8 mouse cellular contexts compared by ENCODE assay signal in the genomic region with DNA sequence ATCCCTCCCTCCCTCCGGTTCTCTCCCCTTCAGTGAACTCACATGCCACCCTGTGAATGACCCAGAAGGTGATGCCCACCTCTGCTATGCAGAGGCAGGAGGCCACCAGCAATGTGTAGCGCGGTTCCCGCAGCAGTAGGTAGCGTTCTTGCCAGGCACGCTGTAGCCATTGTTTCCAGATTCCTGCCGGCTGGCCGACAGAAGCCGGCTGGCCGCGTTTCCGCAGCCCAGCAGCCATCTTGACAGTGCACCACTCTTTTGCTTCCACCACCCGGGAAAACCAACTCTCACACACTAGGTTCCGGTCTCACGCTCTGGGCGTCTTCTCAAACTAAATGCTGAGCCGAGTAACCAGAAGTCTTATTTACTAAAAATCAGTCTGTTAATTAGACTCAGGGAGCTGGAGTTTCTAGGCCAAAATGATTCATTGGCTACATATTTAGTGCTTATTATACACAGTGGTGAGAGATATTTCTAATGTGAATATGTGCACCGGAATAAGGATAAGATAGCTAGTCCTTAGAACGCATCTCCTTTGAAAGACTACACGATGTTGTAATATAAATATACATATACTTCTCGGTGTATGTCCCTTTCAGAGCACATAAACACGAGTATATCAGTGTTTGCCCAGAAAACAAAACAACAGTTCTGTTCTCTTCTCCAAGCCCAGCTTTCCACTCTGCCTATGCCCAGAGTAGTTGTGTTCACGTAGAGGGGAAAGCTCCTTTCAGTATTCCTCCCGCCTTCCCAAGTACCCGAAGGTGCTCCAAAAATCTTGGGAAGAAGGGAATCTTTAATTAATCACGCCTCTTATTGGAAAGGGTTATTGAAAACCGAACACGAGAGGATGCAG. TPM values are rescaled to one million over a fixed set of nuclear protein-coding genes. Genes with fewer than 3 reads are reported as not detected.
DNase-seq lines count a peak whose midpoint lies in the region; ATAC-seq and TF ChIP-seq lines count a peak whose summit lies in the region.

No protein-coding gene starts in this region.

- DNase-seq in 416B (ENCODE audit: low read depth), result peak; percentile 93
- peak; percentile 56 for DNase-seq in adrenal gland, adult 8-10 months
- DNase-seq in embryonic facial prominence, embryonic 10.5 days (ENCODE audit: low spot score), result peak; percentile 87
- DNase-seq in heart, adult 18-20 months, result peak; percentile 73 to 86
- DNase-seq in kidney, adult 11 months, result peak; percentile 63
- DNase-seq in liver, adult 2 months (ENCODE audit: extremely low read depth, low read depth, low spot score), result peak; percentile 78
- DNase-seq in spleen, postnatal 36 days (ENCODE audit: low spot score in 2 of 2), result peak; percentile 69 to 72

- under 1% methylated on average over 28 of the region's 28 CpGs for WGBS in embryonic facial prominence, embryonic 10.5 days
- under 1% methylated on average over 28 of the region's 28 CpGs for WGBS in liver, adult 2 months

- H3K27ac ChIP-seq in embryonic facial prominence, embryonic 10.5 days (replicated peaks), result peak overlapping the region; percentile 95
- peak overlapping the region; percentile 33 for H3K27ac ChIP-seq in liver, adult 2 months (replicated peaks; ENCODE audit: insufficient read depth, low read depth, low read length)

- peak overlapping the region; percentile 88 for H3K4me3 ChIP-seq in embryonic facial prominence, embryonic 10.5 days
- H3K4me3 ChIP-seq in liver, adult 2 months (ENCODE audit: insufficient read depth, low read depth, low read length), result peak overlapping the region; percentile 81

- peak; percentile 55; the same call in 1 of the 2 replicates for TF ChIP-seq POLR2A in liver, adult 2 months (IDR thresholded peaks at IDR 0.05; ENCODE audit: extremely low read depth, insufficient read depth, low read length)

- H3K9me3 ChIP-seq in embryonic facial prominence, embryonic 10.5 days, result no peaks in the 10 kb centered on the region

- no peak for TF ChIP-seq CTCF in liver, adult 2 months (IDR thresholded peaks at IDR 0.05; ENCODE audit: low read depth, low read length)

- H3K4me1 ChIP-seq in embryonic facial prominence, embryonic 10.5 days, result peaks cover 28% of the 10 kb centered on the region
- H3K4me1 ChIP-seq in liver, adult 2 months (ENCODE audit: control insufficient read depth, insufficient read depth, low read length), result peaks cover 3% of the 10 kb centered on the region; the same call in 1 of the 2 replicates

- peak overlapping the region; percentile 87 for H3K9ac ChIP-seq in liver, adult 2 months (ENCODE audit: low read depth, low read length)

- H3K36me3 ChIP-seq in embryonic facial prominence, embryonic 10.5 days (replicated peaks), result peaks cover 37% of the 10 kb centered on the region
- H3K36me3 ChIP-seq in liver, adult 2 months (ENCODE audit: control insufficient read depth, insufficient read depth, low read length), result no peaks in the 10 kb centered on the region; the same call in 1 of the 2 replicates

- H3K79me2 ChIP-seq in liver, adult 2 months (ENCODE audit: control insufficient read depth, insufficient read depth, low read length), result no peaks in the 10 kb centered on the region

- no peaks in the 10 kb centered on the region for H3K27me3 ChIP-seq in embryonic facial prominence, embryonic 10.5 days (replicated peaks; ENCODE audit: low read depth, poor library complexity, severe bottlenecking)
- H3K27me3 ChIP-seq in liver, adult 2 months (ENCODE audit: control insufficient read depth, insufficient read depth, low read length), result no peaks in the 10 kb centered on the region

- peak; percentile 80 for ATAC-seq in monocyte, adult 5-6 weeks (replicated peaks; ENCODE audit: insufficient number of reproducible peaks, low FRiP score, low TSS enrichment, poor library complexity, severe bottlenecking)

RNA-seq across cellular contexts. Expression of gene Eef1akmt4, which starts 0.7 kb away (rescaled TPM):
- 1 to 10 TPM; 7.3 to 9.5 (median 8.8) TPM for total RNA-seq in adrenal gland, adult 8-10 months (2022)
- 45.0 and 45.8 TPM in 2 replicates for polyA plus RNA-seq in embryonic facial prominence, embryonic 10.5 days (2016; fragmentation: Nextera tagmentation; extraction: Ambion mirVana)
- 1 to 10 TPM; 6.6 to 9.1 TPM for total RNA-seq in heart, adult 18-20 months (2021)
- total RNA-seq in liver, adult 2 months (2014; rRNA removed), result 13.4 and 16.6 TPM in 2 replicates
- polyA plus RNA-seq in liver, adult 2 months (2012; rRNA removed), result 18.9 and 21.7 TPM in 2 replicates
- total RNA-seq in monocyte, adult 5-6 weeks (2017), result 2.4 to 3.1 TPM (median 2.5 TPM) in 3 replicates

RNA-seq across cellular contexts. Expression of gene Gm49333, which starts 0.7 kb away (rescaled TPM):
- total RNA-seq in adrenal gland, adult 8-10 months (2022), result not detected
- 0.49 TPM in 1 of 2 replicates, not detected in the other for polyA plus RNA-seq in embryonic facial prominence, embryonic 10.5 days (2016; fragmentation: Nextera tagmentation; extraction: Ambion mirVana)
- total RNA-seq in heart, adult 18-20 months (2021), result not detected
- total RNA-seq in liver, adult 2 months (2014; rRNA removed), result not detected in 2 replicates
- polyA plus RNA-seq in liver, adult 2 months (2012; rRNA removed), result not detected in 2 replicates
- total RNA-seq in monocyte, adult 5-6 weeks (2017), result not detected in 3 replicates

RNA-seq across cellular contexts. Expression of gene Alg3, which starts 0.8 kb away (rescaled TPM):
- total RNA-seq in adrenal gland, adult 8-10 months (2022), result 10 to 100 TPM; 22.3 to 30.0 (median 25.4) TPM
- 53.9 and 59.2 TPM in 2 replicates for polyA plus RNA-seq in embryonic facial prominence, embryonic 10.5 days (2016; fragmentation: Nextera tagmentation; extraction: Ambion mirVana)
- total RNA-seq in heart, adult 18-20 months (2021), result 10 to 100 TPM in 1 of 2 experiments, 1 to 10 TPM in 1; 8.8 to 11.4 TPM
- 6.5 and 10.1 TPM in 2 replicates for total RNA-seq in liver, adult 2 months (2014; rRNA removed)
- 17.7 and 22.8 TPM in 2 replicates for polyA plus RNA-seq in liver, adult 2 months (2012; rRNA removed)
- 4.3 to 11.9 TPM (median 5.5 TPM) in 3 replicates for total RNA-seq in monocyte, adult 5-6 weeks (2017)

RNA-seq across cellular contexts. Expression of gene Camk2n2, which starts 10.4 kb away (rescaled TPM):
- 10 to 100 TPM; 28.9 to 62.9 (median 41.8) TPM for total RNA-seq in adrenal gland, adult 8-10 months (2022)
- 1.4 TPM in 2 replicates for polyA plus RNA-seq in embryonic facial prominence, embryonic 10.5 days (2016; fragmentation: Nextera tagmentation; extraction: Ambion mirVana)
- 1 to 10 TPM; 1.3 to 1.6 TPM for total RNA-seq in heart, adult 18-20 months (2021)
- total RNA-seq in liver, adult 2 months (2014; rRNA removed), result 0.18 and 0.60 TPM in 2 replicates
- polyA plus RNA-seq in liver, adult 2 months (2012; rRNA removed), result 2.3 and 5.2 TPM in 2 replicates
- total RNA-seq in monocyte, adult 5-6 weeks (2017), result 0.49 TPM in 1 of 3 replicates, not detected in the others

RNA-seq across cellular contexts. Expression of gene Ece2, which starts 18.9 kb away (rescaled TPM):
- 10 to 100 TPM; 11.0 to 45.0 (median 23.8) TPM for total RNA-seq in adrenal gland, adult 8-10 months (2022)
- polyA plus RNA-seq in embryonic facial prominence, embryonic 10.5 days (2016; fragmentation: Nextera tagmentation; extraction: Ambion mirVana), result 3.3 and 4.1 TPM in 2 replicates
- total RNA-seq in heart, adult 18-20 months (2021), result under 1 TPM; 0.49 to 0.72 TPM
- not detected in 2 replicates for total RNA-seq in liver, adult 2 months (2014; rRNA removed)
- polyA plus RNA-seq in liver, adult 2 months (2012; rRNA removed), result 0.04 TPM in 1 of 2 replicates, not detected in the other
- not detected in 3 replicates for total RNA-seq in monocyte, adult 5-6 weeks (2017)

Comparison
In these comparisons a context has a peak if more than half of its experiments do, and no peak if none do; other contexts are left out.
1. Peak in every context shown above with its lines: DNase-seq, ATAC-seq, H3K4me3 ChIP-seq and H3K27ac ChIP-seq.